Mouse (Mus musculus) heart, postnatal 0 days (tissue): ENCODE measurements around the gene Trir.

ENCODE experiments used
- CTCF ChIP-seq: IDR thresholded peaks from 2 replicates; pipeline ENCODE4 v1.5.1; 2016; ENCODE audit warnings: antibody characterized with exemption, control low read depth, low read depth
- EP300 ChIP-seq: IDR thresholded peaks from 2 replicates; pipeline ENCODE4 v1.6.1; 2016; ENCODE audit warnings: antibody characterized with exemption, low read depth

GRCm38 (mm10) chr8:85016724-85017123 lies 9.9 kb upstream of the Trir start:
- TF ChIP-seq CTCF (no peak), EP300 (no peak)
